Mouse (Mus musculus): ENCODE measurements around the gene Ypel2. TPM values are rescaled to one million over a fixed set of nuclear protein-coding genes. Genes with fewer than 3 reads are reported as not detected.

Gene Ypel2
- 22.8 and 23.5 TPM in 2 replicates for polyA plus RNA-seq (2014; fragmentation: Nextera tagmentation; extraction: Ambion mirVana)

DNA sequence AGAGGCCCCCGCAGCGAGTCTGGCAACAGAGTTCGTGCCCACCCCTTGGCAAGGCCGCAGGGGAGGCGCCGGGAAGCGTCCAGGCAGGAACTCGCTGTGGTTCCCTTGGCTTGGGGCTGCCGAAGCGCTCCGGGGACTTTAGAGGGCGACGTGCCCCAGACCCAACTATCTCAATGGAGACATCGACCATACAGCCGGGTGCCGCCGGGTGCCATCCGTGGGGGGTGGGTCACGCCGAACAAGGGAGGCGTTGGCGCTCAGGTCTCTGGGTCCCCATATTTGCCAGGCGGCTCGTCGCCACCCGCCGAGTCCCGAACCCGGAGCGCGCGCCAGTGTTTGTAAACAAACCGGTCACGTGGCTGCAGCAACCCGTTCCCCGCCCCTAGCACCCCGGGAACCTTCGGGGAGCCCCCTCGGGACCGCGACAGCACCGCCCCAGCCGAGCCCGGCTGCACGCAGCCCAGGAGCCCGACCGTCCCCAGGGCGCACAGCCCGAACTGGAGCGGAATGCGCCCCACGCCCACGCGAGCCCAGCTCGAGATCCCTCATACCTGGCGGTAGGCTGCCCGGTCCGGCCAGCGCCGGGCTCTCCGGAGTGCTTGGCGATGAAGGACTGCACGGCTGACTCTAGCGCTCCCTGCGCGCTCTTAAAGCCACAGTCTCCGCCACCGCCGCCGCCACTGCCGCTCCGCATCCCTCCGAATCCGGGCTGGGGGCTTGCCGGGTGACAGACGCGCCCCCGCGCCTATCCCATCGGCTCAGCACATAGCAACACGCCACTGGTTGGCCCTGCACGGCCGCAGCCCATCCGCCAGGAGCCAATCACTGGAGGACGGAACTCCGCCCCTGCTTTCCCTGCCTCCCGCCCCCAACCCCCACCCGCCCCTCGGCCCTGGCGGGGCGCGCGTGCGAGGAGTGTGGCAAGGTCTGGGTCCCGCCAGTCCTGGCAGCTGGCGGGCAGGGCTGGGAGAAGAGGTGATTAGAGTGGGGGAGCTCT, at the start of gene Ypel2:
TSS of gene Ypel2 (minus strand) at position 667 of the 997 bp plus-strand sequence.
- peak within 1 kb of the TSS; percentile 82 for H3K4me2 ChIP-seq (ENCODE audit: low read length)
- peak within 1 kb of the TSS; percentile 91 for H3K9ac ChIP-seq (ENCODE audit: low read length)
- peaks cover 12% of the 10 kb centered on the region; the same call in 1 of the 2 replicates for H3K36me3 ChIP-seq (ENCODE audit: control insufficient read depth, insufficient read depth, low read length)
- peak within 1 kb of the TSS; percentile 87 to 90 for H3K4me3 ChIP-seq (ENCODE audit: control insufficient read depth in 1 of 2, insufficient read depth in 1 of 2, low read depth in 1 of 2, low read length in 2 of 2)
- H3K9me3 ChIP-seq (ENCODE audit: control insufficient read depth, low read length) = no peaks in the 10 kb centered on the region
- peak within 1 kb of the TSS; percentile 94 to 96 for H3K27ac ChIP-seq (replicated peaks in 1 of 2; ENCODE audit: control insufficient read depth in 1 of 2, insufficient read depth in 1 of 2, low read depth in 2 of 2, low read length in 2 of 2)
- H3K4me1 ChIP-seq (ENCODE audit: control insufficient read depth in 2 of 2, insufficient read depth in 2 of 2, low read length in 2 of 2) = peaks cover 16 to 49% of the 10 kb centered on the region in 2 experiments
- H3K27me3 ChIP-seq (ENCODE audit: control insufficient read depth, insufficient read depth, low read length) = no peaks in the 10 kb centered on the region
- peak; percentile 98 for ATAC-seq (ENCODE audit: insufficient number of reproducible peaks, insufficient read depth, low FRiP score, low read depth)
- whole genome bisulfite sequencing = under 1% methylated on average over 96 of the region's 96 CpGs

DNA sequence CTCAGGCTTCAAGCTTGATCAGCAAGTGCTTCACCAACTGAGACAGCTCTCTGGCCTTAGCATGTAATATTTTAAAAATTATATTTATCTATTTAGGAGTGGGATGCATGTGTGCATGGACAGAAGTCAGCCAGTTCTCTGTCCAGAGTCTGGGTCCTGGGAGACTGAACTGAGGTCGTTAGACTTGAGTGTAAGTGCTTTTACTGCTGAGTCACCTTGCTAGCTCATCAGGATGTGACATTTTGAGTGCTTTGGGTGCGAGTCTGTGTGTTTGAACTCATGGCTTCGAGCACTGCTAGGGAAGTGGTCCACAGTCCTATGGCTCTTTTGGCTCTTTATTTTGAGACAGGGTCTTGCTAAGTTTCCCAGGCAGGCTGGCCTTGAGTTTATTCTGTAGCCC, 49.5 kb upstream of the Ypel2 start:
- Histone ChIP-seq H3K36me3 (ENCODE audit: control insufficient read depth, insufficient read depth, low read length) (peaks cover 57% of the 10 kb centered on the region), H3K9ac (ENCODE audit: low read length) (no peak overlapping the region), H3K4me2 (ENCODE audit: low read length) (no peak overlapping the region), H3K4me1 (ENCODE audit: control insufficient read depth in 2 of 2, insufficient read depth in 2 of 2, low read length in 2 of 2) (no peaks in the 10 kb centered on the region), H3K27ac (replicated peaks in 1 of 2; ENCODE audit: control insufficient read depth in 1 of 2, insufficient read depth in 1 of 2, low read depth in 2 of 2, low read length in 2 of 2) (no peak overlapping the region), H3K27me3 (ENCODE audit: control insufficient read depth, insufficient read depth, low read length) (no peaks in the 10 kb centered on the region), H3K4me3 (ENCODE audit: control insufficient read depth in 1 of 2, insufficient read depth in 1 of 2, low read depth in 1 of 2, low read length in 2 of 2) (no peak overlapping the region), H3K9me3 (ENCODE audit: control insufficient read depth, low read length) (no peaks in the 10 kb centered on the region)
- no peak for ATAC-seq (ENCODE audit: insufficient number of reproducible peaks, insufficient read depth, low FRiP score, low read depth)
- WGBS = 83% methylated on average over 3 of the region's 3 CpGs

DNA sequence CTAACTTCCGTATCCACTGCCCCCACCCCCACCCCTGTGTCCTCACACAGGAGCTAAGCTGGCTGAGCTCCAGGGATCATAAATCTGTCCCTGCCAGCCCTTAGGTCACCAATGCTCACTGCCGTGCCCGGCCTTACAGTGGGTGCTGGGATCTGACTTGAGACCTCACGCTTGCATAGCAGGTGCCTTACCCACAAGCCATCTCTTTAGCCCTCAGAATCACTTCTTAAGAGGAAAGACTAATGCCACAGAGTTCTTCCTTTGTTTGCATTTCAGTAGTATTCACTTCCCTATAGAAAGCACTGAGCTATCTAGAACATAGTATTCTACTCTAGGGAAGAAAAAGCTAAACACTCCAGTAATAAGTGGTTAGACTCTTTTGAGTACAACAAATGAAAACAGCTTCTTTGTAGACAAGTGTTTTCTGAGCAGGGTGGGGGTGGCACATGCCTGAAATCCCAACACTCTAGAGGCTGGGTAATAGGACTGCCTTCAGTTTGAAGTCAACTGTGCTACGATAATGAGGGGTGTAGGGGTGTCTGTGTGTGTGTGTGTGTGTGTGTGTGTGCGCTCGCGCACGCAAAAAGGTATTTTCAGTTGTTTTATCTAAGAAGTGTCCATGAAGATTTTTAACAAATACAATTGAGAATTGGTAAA, 45.9 kb upstream of the Ypel2 start:
- ATAC-seq (ENCODE audit: insufficient number of reproducible peaks, insufficient read depth, low FRiP score, low read depth) = no peak

DNA sequence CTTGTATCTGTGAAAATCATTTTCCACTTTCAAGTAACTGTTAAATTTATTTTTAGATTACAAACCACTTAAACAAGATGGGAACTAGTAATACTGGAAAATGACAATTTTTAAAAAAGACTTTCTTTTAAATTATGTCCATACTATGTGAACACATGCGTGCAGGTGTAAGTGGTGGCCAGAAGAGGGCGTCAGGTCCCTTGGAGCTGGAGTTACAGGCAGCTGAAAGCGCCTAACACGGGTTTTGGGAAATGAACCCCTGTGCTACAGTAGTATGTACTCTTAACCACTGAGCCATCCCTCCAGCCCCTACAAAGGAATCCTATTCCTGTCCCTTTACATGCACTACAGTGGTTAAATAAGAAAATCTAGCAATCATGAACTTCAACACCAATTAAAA, 42.7 kb upstream of the Ypel2 start:
- no peak overlapping the region for H3K4me3 ChIP-seq (ENCODE audit: control insufficient read depth in 1 of 2, insufficient read depth in 1 of 2, low read depth in 1 of 2, low read length in 2 of 2)
- no peak overlapping the region for H3K27ac ChIP-seq (replicated peaks in 1 of 2; ENCODE audit: control insufficient read depth in 1 of 2, insufficient read depth in 1 of 2, low read depth in 2 of 2, low read length in 2 of 2)
- no peaks in the 10 kb centered on the region for H3K9me3 ChIP-seq (ENCODE audit: control insufficient read depth, low read length)
- H3K9ac ChIP-seq (ENCODE audit: low read length) = no peak overlapping the region
- no peaks in the 10 kb centered on the region for H3K27me3 ChIP-seq (ENCODE audit: control insufficient read depth, insufficient read depth, low read length)
- no peak overlapping the region for H3K4me2 ChIP-seq (ENCODE audit: low read length)
- H3K4me1 ChIP-seq (ENCODE audit: control insufficient read depth in 2 of 2, insufficient read depth in 2 of 2, low read length in 2 of 2) = no peaks in the 10 kb centered on the region
- peaks cover 40% of the 10 kb centered on the region for H3K36me3 ChIP-seq (ENCODE audit: control insufficient read depth, insufficient read depth, low read length)
- WGBS = 58% methylated on average over 4 of the region's 4 CpGs
- no peak for ATAC-seq (ENCODE audit: insufficient number of reproducible peaks, insufficient read depth, low FRiP score, low read depth)

More for the DNA sequence above, 45.9 kb upstream of the Ypel2 start:
- H3K4me1 ChIP-seq (ENCODE audit: control insufficient read depth in 2 of 2, insufficient read depth in 2 of 2, low read length in 2 of 2) = no peaks in the 10 kb centered on the region
- peaks cover 62% of the 10 kb centered on the region for H3K36me3 ChIP-seq (ENCODE audit: control insufficient read depth, insufficient read depth, low read length)
- 82% methylated on average over 9 of the region's 9 CpGs for WGBS
- no peaks in the 10 kb centered on the region for H3K27me3 ChIP-seq (ENCODE audit: control insufficient read depth, insufficient read depth, low read length)
- no peak overlapping the region for H3K9ac ChIP-seq (ENCODE audit: low read length)
- no peak overlapping the region for H3K4me3 ChIP-seq (ENCODE audit: control insufficient read depth in 1 of 2, insufficient read depth in 1 of 2, low read depth in 1 of 2, low read length in 2 of 2)
- H3K4me2 ChIP-seq (ENCODE audit: low read length) = no peak overlapping the region
- no peaks in the 10 kb centered on the region for H3K9me3 ChIP-seq (ENCODE audit: control insufficient read depth, low read length)
- no peak overlapping the region for H3K27ac ChIP-seq (replicated peaks in 1 of 2; ENCODE audit: control insufficient read depth in 1 of 2, insufficient read depth in 1 of 2, low read depth in 2 of 2, low read length in 2 of 2)

DNA sequence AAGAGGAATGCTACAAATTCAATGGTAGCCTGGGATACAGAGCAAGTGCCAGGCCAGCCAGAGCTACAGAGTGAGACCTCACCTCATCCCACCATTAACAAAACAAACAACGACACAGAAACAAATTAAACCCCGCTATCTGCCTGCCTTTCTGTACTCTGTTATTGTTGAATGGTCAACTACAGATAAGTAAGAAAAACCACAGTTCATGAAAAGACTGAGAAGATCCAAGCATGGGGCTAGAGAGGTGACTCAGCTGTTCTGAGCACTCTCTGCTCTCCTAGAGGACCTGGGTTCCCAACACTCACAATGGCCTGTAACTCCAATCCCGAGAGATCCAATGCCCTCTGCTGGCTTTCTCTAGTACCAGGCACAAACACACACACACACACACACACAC, 34.7 kb upstream of the Ypel2 start:
- no peak for ATAC-seq (ENCODE audit: insufficient number of reproducible peaks, insufficient read depth, low FRiP score, low read depth)

GRCm38 (mm10) chr11:87026096-87026875, 32.8 kb upstream of the Ypel2 start:
- 68% methylated on average over 9 of the region's 9 CpGs for WGBS
- H3K27me3 ChIP-seq (ENCODE audit: control insufficient read depth, insufficient read depth, low read length) = no peaks in the 10 kb centered on the region
- no peak overlapping the region for H3K9ac ChIP-seq (ENCODE audit: low read length)
- H3K36me3 ChIP-seq (ENCODE audit: control insufficient read depth, insufficient read depth, low read length) = no peaks in the 10 kb centered on the region
- ATAC-seq (ENCODE audit: insufficient number of reproducible peaks, insufficient read depth, low FRiP score, low read depth) = no peak
- H3K27ac ChIP-seq (replicated peaks in 1 of 2; ENCODE audit: control insufficient read depth in 1 of 2, insufficient read depth in 1 of 2, low read depth in 2 of 2, low read length in 2 of 2) = peak overlapping the region; percentile 41 to 66
- no peak overlapping the region for H3K4me2 ChIP-seq (ENCODE audit: low read length)
- no peaks in the 10 kb centered on the region for H3K9me3 ChIP-seq (ENCODE audit: control insufficient read depth, low read length)
- H3K4me1 ChIP-seq (ENCODE audit: control insufficient read depth in 2 of 2, insufficient read depth in 2 of 2, low read length in 2 of 2) = peaks cover 0 to 2% of the 10 kb centered on the region in 2 experiments
- no peak overlapping the region for H3K4me3 ChIP-seq (ENCODE audit: control insufficient read depth in 1 of 2, insufficient read depth in 1 of 2, low read depth in 1 of 2, low read length in 2 of 2)

More for the DNA sequence above, 34.7 kb upstream of the Ypel2 start:
- H3K27me3 ChIP-seq (ENCODE audit: control insufficient read depth, insufficient read depth, low read length) = no peaks in the 10 kb centered on the region
- H3K36me3 ChIP-seq (ENCODE audit: control insufficient read depth, insufficient read depth, low read length) = no peaks in the 10 kb centered on the region
- WGBS = 70% methylated on average over 3 of the region's 3 CpGs
- H3K9ac ChIP-seq (ENCODE audit: low read length) = no peak overlapping the region
- peaks cover 0 to 2% of the 10 kb centered on the region in 2 experiments for H3K4me1 ChIP-seq (ENCODE audit: control insufficient read depth in 2 of 2, insufficient read depth in 2 of 2, low read length in 2 of 2)
- H3K4me3 ChIP-seq (ENCODE audit: control insufficient read depth in 1 of 2, insufficient read depth in 1 of 2, low read depth in 1 of 2, low read length in 2 of 2) = no peak overlapping the region
- H3K4me2 ChIP-seq (ENCODE audit: low read length) = no peak overlapping the region
- H3K27ac ChIP-seq (replicated peaks in 1 of 2; ENCODE audit: control insufficient read depth in 1 of 2, insufficient read depth in 1 of 2, low read depth in 2 of 2, low read length in 2 of 2) = no peak overlapping the region
- H3K9me3 ChIP-seq (ENCODE audit: control insufficient read depth, low read length) = no peaks in the 10 kb centered on the region

GRCm38 (mm10) chr11:87025351-87025750, 31.8 kb upstream of the Ypel2 start:
- H3K9ac ChIP-seq (ENCODE audit: low read length) = no peak overlapping the region
- H3K27me3 ChIP-seq (ENCODE audit: control insufficient read depth, insufficient read depth, low read length) = no peaks in the 10 kb centered on the region
- no peak overlapping the region for H3K27ac ChIP-seq (replicated peaks in 1 of 2; ENCODE audit: control insufficient read depth in 1 of 2, insufficient read depth in 1 of 2, low read depth in 2 of 2, low read length in 2 of 2)
- no peaks in the 10 kb centered on the region for H3K9me3 ChIP-seq (ENCODE audit: control insufficient read depth, low read length)
- ATAC-seq (ENCODE audit: insufficient number of reproducible peaks, insufficient read depth, low FRiP score, low read depth) = no peak
- no peaks in the 10 kb centered on the region for H3K36me3 ChIP-seq (ENCODE audit: control insufficient read depth, insufficient read depth, low read length)
- H3K4me3 ChIP-seq (ENCODE audit: control insufficient read depth in 1 of 2, insufficient read depth in 1 of 2, low read depth in 1 of 2, low read length in 2 of 2) = no peak overlapping the region
- H3K4me1 ChIP-seq (ENCODE audit: control insufficient read depth in 2 of 2, insufficient read depth in 2 of 2, low read length in 2 of 2) = no peaks in the 10 kb centered on the region
- WGBS = 71% methylated on average over 3 of the region's 3 CpGs
- no peak overlapping the region for H3K4me2 ChIP-seq (ENCODE audit: low read length)
